In genomic region chr11:106976194-106976593, GRCm38 (mm10) we compare ENCODE assay signal across 11 mouse cellular contexts. TPM values are rescaled to one million over a fixed set of nuclear protein-coding genes. Genes with fewer than 3 reads are reported as not detected.
A peak's percentile ranks its signal among the peaks of the same experiment; 100 is the strongest.
DNase-seq lines count a peak whose midpoint lies in the region; ATAC-seq and TF ChIP-seq lines count a peak whose summit lies in the region.
"Had no signal": no experiment of that assay in that cellular context is flagged by ENCODE, and none has a peak within 500 bp of the region (broad histone marks: within the 10 kb centered on the region; RNA-seq: fewer than 3 reads in every experiment).

No protein-coding gene starts in this region.

- H3K4me2 ChIP-seq in intestine, postnatal 0 days (replicated peaks; ENCODE audit: low read depth), result no peak overlapping the region
- no peak overlapping the region for H3K4me2 ChIP-seq in intestine, embryonic 16.5 days (ENCODE audit: low read depth, low read length)
- H3K4me2 ChIP-seq in kidney, embryonic 16.5 days (replicated peaks; ENCODE audit: low read depth, low read length), result no peak overlapping the region
- H3K4me2 ChIP-seq: embryonic facial prominence, embryonic 12.5 days; hindbrain, embryonic 13.5 days; limb, embryonic 13.5 days had no signal

- peak; percentile 75 for DNase-seq in gastrocnemius, postnatal 25 days
- peak; percentile 65 for DNase-seq in lung, postnatal 25 days (ENCODE audit: low spot score)
- no peak for DNase-seq in cerebellum, adult 18-20 months
- DNase-seq in thymus, postnatal 36 days, result no peak
- DNase-seq in hindbrain, embryonic 10.5 days (ENCODE audit: low spot score), result no peak

- H3K4me1 ChIP-seq in intestine, postnatal 0 days (replicated peaks; ENCODE audit: control insufficient read depth, insufficient read depth, low read length), result no peaks in the 10 kb centered on the region
- H3K4me1 ChIP-seq in intestine, embryonic 16.5 days (ENCODE audit: control insufficient read depth, insufficient read depth, low read length), result no peaks in the 10 kb centered on the region
- H3K4me1 ChIP-seq in kidney, embryonic 16.5 days (ENCODE audit: insufficient read depth, low read length), result 0 out of 2 replicates have a peak, but pooled peaks cover 10% of the 10 kb centered on the region
- H3K4me1 ChIP-seq in hindbrain, embryonic 10.5 days (replicated peaks), result peaks cover 3% of the 10 kb centered on the region
- H3K4me1 ChIP-seq: hindbrain, embryonic 13.5 days; limb, embryonic 13.5 days had no signal

- no peaks in the 10 kb centered on the region for H3K36me3 ChIP-seq in intestine, postnatal 0 days (ENCODE audit: control insufficient read depth, insufficient read depth)
- H3K36me3 ChIP-seq in intestine, embryonic 16.5 days (ENCODE audit: control insufficient read depth, insufficient read depth, low read length), result no peaks in the 10 kb centered on the region
- no peaks in the 10 kb centered on the region for H3K36me3 ChIP-seq in kidney, embryonic 16.5 days (ENCODE audit: insufficient read depth, low read length)
- no peaks in the 10 kb centered on the region for H3K36me3 ChIP-seq in hindbrain, embryonic 10.5 days
- H3K36me3 ChIP-seq: embryonic facial prominence, embryonic 12.5 days; hindbrain, embryonic 13.5 days; limb, embryonic 13.5 days had no signal

- 0 out of 2 replicates have a peak, but pooled peaks have one; percentile 15 for TF ChIP-seq CTCF in intestine, postnatal 0 days (IDR thresholded peaks at IDR 0.05; ENCODE audit: low read depth)

- ATAC-seq in intestine, postnatal 0 days, result no peak
- ATAC-seq in intestine, embryonic 16.5 days, result no peak
- peak; percentile 52 for ATAC-seq in kidney, embryonic 16.5 days (ENCODE audit: low FRiP score, low TSS enrichment)

- H3K27me3 ChIP-seq in intestine, postnatal 0 days (replicated peaks; ENCODE audit: control insufficient read depth, insufficient read depth, low read length), result no peaks in the 10 kb centered on the region
- no peaks in the 10 kb centered on the region for H3K27me3 ChIP-seq in intestine, embryonic 16.5 days (replicated peaks; ENCODE audit: control insufficient read depth, insufficient read depth, low read length)
- no peaks in the 10 kb centered on the region for H3K27me3 ChIP-seq in kidney, embryonic 16.5 days (ENCODE audit: insufficient read depth, low read length)
- no peaks in the 10 kb centered on the region for H3K27me3 ChIP-seq in hindbrain, embryonic 10.5 days (ENCODE audit: insufficient read depth, poor library complexity, severe bottlenecking)
- H3K27me3 ChIP-seq: embryonic facial prominence, embryonic 12.5 days; hindbrain, embryonic 13.5 days; limb, embryonic 13.5 days had no signal

- H3K4me3 ChIP-seq in intestine, postnatal 0 days (ENCODE audit: low read depth, low read length), result no peak overlapping the region
- no peak overlapping the region for H3K4me3 ChIP-seq in intestine, embryonic 16.5 days (ENCODE audit: low read length)
- H3K4me3 ChIP-seq in kidney, embryonic 16.5 days (ENCODE audit: low read length), result no peak overlapping the region
- H3K4me3 ChIP-seq in hindbrain, embryonic 10.5 days, result no peak overlapping the region
- H3K4me3 ChIP-seq: embryonic facial prominence, embryonic 12.5 days; hindbrain, embryonic 13.5 days; limb, embryonic 13.5 days had no signal

- H3K9me3 ChIP-seq in intestine, postnatal 0 days (ENCODE audit: control insufficient read depth), result no peaks in the 10 kb centered on the region
- no peaks in the 10 kb centered on the region for H3K9me3 ChIP-seq in intestine, embryonic 16.5 days (ENCODE audit: control insufficient read depth, low read length)
- H3K9me3 ChIP-seq in kidney, embryonic 16.5 days (ENCODE audit: low read length), result no peaks in the 10 kb centered on the region
- H3K9me3 ChIP-seq in hindbrain, embryonic 10.5 days, result no peaks in the 10 kb centered on the region
- H3K9me3 ChIP-seq: embryonic facial prominence, embryonic 12.5 days; hindbrain, embryonic 13.5 days; limb, embryonic 13.5 days had no signal

- H3K27ac ChIP-seq in intestine, postnatal 0 days (ENCODE audit: low read depth, low read length), result no peak overlapping the region
- no peak overlapping the region for H3K27ac ChIP-seq in intestine, embryonic 16.5 days (ENCODE audit: low read length)
- H3K27ac ChIP-seq in kidney, embryonic 16.5 days (ENCODE audit: low read length), result peak overlapping the region; percentile 43; the same call in 1 of the 2 replicates
- no peak overlapping the region for H3K27ac ChIP-seq in hindbrain, embryonic 10.5 days
- H3K27ac ChIP-seq: embryonic facial prominence, embryonic 12.5 days; hindbrain, embryonic 13.5 days; limb, embryonic 13.5 days had no signal

- 70% methylated on average over 8 of the region's 8 CpGs for WGBS in intestine, postnatal 0 days
- WGBS in intestine, embryonic 16.5 days, result 86% methylated on average over 8 of the region's 8 CpGs
- 61% methylated on average over 8 of the region's 8 CpGs for WGBS in kidney, embryonic 16.5 days
- 82% methylated on average over 8 of the region's 8 CpGs for WGBS in hindbrain, embryonic 10.5 days

- H3K9ac ChIP-seq in intestine, postnatal 0 days (ENCODE audit: low read depth, low read length), result no peak overlapping the region
- H3K9ac ChIP-seq in intestine, embryonic 16.5 days (ENCODE audit: low read depth, low read length), result no peak overlapping the region
- H3K9ac ChIP-seq in kidney, embryonic 16.5 days (replicated peaks; ENCODE audit: low read length), result no peak overlapping the region
- H3K9ac ChIP-seq: embryonic facial prominence, embryonic 12.5 days; hindbrain, embryonic 13.5 days; limb, embryonic 13.5 days had no signal

RNA-seq across cellular contexts. Expression of gene Kpna2, which starts 23.1 kb away (rescaled TPM):
- 80.6 and 100 TPM in 2 replicates for polyA plus RNA-seq in intestine, postnatal 0 days (2015; fragmentation: Nextera tagmentation; extraction: Ambion mirVana)
- polyA plus RNA-seq in intestine, embryonic 16.5 days (2015; fragmentation: Nextera tagmentation; extraction: Ambion mirVana), result 318 and 375 TPM in 2 replicates
- total RNA-seq in gastrocnemius, postnatal 25 days (2021), result 10 to 100 TPM; 10.9 to 17.1 TPM
- polyA plus RNA-seq in kidney, embryonic 16.5 days (2015; fragmentation: Nextera tagmentation; extraction: Ambion mirVana), result 353 and 411 TPM in 2 replicates
- polyA plus RNA-seq in hindbrain, embryonic 10.5 days (2016; fragmentation: Nextera tagmentation; extraction: Ambion mirVana), result 653 and 682 TPM in 2 replicates

RNA-seq across cellular contexts. Expression of gene 1810010H24Rik, which starts 49.3 kb away (rescaled TPM):
- 9.6 and 9.9 TPM in 2 replicates for polyA plus RNA-seq in intestine, postnatal 0 days (2015; fragmentation: Nextera tagmentation; extraction: Ambion mirVana)
- 1.9 and 2.5 TPM in 2 replicates for polyA plus RNA-seq in intestine, embryonic 16.5 days (2015; fragmentation: Nextera tagmentation; extraction: Ambion mirVana)
- total RNA-seq in gastrocnemius, postnatal 25 days (2021), result 1 to 10 TPM in 1 of 2 experiments, under 1 TPM in 1; 0.92 to 1.4 TPM
- 1.4 and 1.8 TPM in 2 replicates for polyA plus RNA-seq in kidney, embryonic 16.5 days (2015; fragmentation: Nextera tagmentation; extraction: Ambion mirVana)
- 1.6 and 2.8 TPM in 2 replicates for polyA plus RNA-seq in hindbrain, embryonic 10.5 days (2016; fragmentation: Nextera tagmentation; extraction: Ambion mirVana)

RNA-seq across cellular contexts. Expression of gene Smurf2, which starts 55.7 kb away (rescaled TPM):
- polyA plus RNA-seq in intestine, postnatal 0 days (2015; fragmentation: Nextera tagmentation; extraction: Ambion mirVana), result 8.0 and 8.9 TPM in 2 replicates
- polyA plus RNA-seq in intestine, embryonic 16.5 days (2015; fragmentation: Nextera tagmentation; extraction: Ambion mirVana), result 8.7 and 9.4 TPM in 2 replicates
- total RNA-seq in gastrocnemius, postnatal 25 days (2021), result 10 to 100 TPM; 22.3 to 23.7 TPM
- polyA plus RNA-seq in kidney, embryonic 16.5 days (2015; fragmentation: Nextera tagmentation; extraction: Ambion mirVana), result 11.9 and 13.7 TPM in 2 replicates
- 13.0 and 13.3 TPM in 2 replicates for polyA plus RNA-seq in hindbrain, embryonic 10.5 days (2016; fragmentation: Nextera tagmentation; extraction: Ambion mirVana)

Comparison
In these comparisons a context has a peak if more than half of its experiments do, and no peak if none do; other contexts are left out.
1. DNase-seq: peak in gastrocnemius, postnatal 25 days (single experiment) and lung, postnatal 25 days (single experiment); none in cerebellum, adult 18-20 months (0 of 2), thymus, postnatal 36 days (0 of 2) and hindbrain, embryonic 10.5 days (single experiment).